Mouse (Mus musculus) thymus, adult 2 months (tissue): ENCODE measurements around the gene Myo3b. TPM values are rescaled to one million over a fixed set of nuclear protein-coding genes. Genes with fewer than 3 reads are reported as not detected.
A peak's percentile ranks its signal among the peaks of the same experiment; 100 is the strongest.

Experiments used
- DNase-seq: peaks from one replicate; pipeline ENCODE4 v3.0.0; 2021
- H3K27ac ChIP-seq: fragments of 200-500 bp; 2 replicates; pipeline ENCODE4 v1.5.1; 2012; ENCODE audit warnings: low read length, control low read depth; ENCODE audit not compliant: control insufficient read depth, insufficient read depth
- H3K27me3 ChIP-seq: fragments of 200-500 bp; 2 replicates; pipeline ENCODE4 v1.6.1; 2012; ENCODE audit warnings: mild to moderate bottlenecking, low read length, moderate library complexity, mixed read lengths; ENCODE audit not compliant: control insufficient read depth, insufficient read depth
- H3K36me3 ChIP-seq: fragments of 200-500 bp; 2 replicates; pipeline ENCODE4 v1.6.1; 2012; ENCODE audit warnings: mild to moderate bottlenecking, low read length, moderate library complexity; ENCODE audit not compliant: control insufficient read depth, insufficient read depth
- H3K4me1 ChIP-seq: fragments of 200-500 bp; replicated peaks from 2 replicates; pipeline ENCODE4 v1.6.1; 2012; ENCODE audit warnings: low read length; ENCODE audit not compliant: control insufficient read depth, insufficient read depth
- H3K4me3 ChIP-seq: fragments of 200-500 bp; 2 replicates; pipeline ENCODE4 v1.5.1; 2012; ENCODE audit warnings: mild to moderate bottlenecking, low read length, control low read depth, moderate library complexity; ENCODE audit not compliant: control insufficient read depth, insufficient read depth
- CTCF ChIP-seq: fragments of 200-500 bp; IDR thresholded peaks from 2 replicates; pipeline ENCODE4 v1.5.1; 2012; ENCODE audit warnings: mild to moderate bottlenecking, control low read depth, low read length, moderate library complexity, borderline replicate concordance; ENCODE audit not compliant: control insufficient read depth, poor library complexity, insufficient read depth; ENCODE audit errors: extremely low read depth
- POLR2A ChIP-seq: fragments of 200-500 bp; IDR thresholded peaks from 2 replicates; pipeline ENCODE4 v1.6.1; 2012; ENCODE audit warnings: mild to moderate bottlenecking, low read length, control low read depth, moderate library complexity; ENCODE audit not compliant: control insufficient read depth, poor library complexity, insufficient read depth; ENCODE audit errors: extremely low read depth
- WGBS: fragments of 180-500 bp; shearing (Covaris S2); methylation state at CpG from one replicate; pipeline ENCODE4 v1.1.7; 2018; 5-methylcytosine and 5-hydroxymethylcytosine counted together
- polyA plus RNA-seq: library from polyadenylated mRNA; depleted of rRNA; stranded (reverse); fragments of >200 nt; gene quantifications from 2 replicates; pipeline ENCODE4 v1.2.3, GENCODE M21; 2012

Gene Myo3b
- polyA plus RNA-seq, 1 experiment: 0.94 TPM

GRCm38 (mm10) chr2:70126783-70127182, 87.9 kb downstream of the Myo3b start:
- no peaks in the 10 kb centered on the region for H3K4me1 ChIP-seq
- no peaks in the 10 kb centered on the region for H3K36me3 ChIP-seq
- H3K27me3 ChIP-seq: no peaks in the 10 kb centered on the region
- TF ChIP-seq POLR2A: no peak
- no peak; the same call in 1 of the 2 replicates for TF ChIP-seq CTCF
- H3K27ac ChIP-seq: no peak overlapping the region
- 2% methylated on average over 13 of the region's 13 CpGs for WGBS
- peak; percentile 65 for DNase-seq
- H3K4me3 ChIP-seq: no peak overlapping the region

GRCm38 (mm10) chr2:70127351-70128148, 88.6 kb downstream of the Myo3b start:
- H3K27ac ChIP-seq: no peak overlapping the region
- no peaks in the 10 kb centered on the region for H3K36me3 ChIP-seq
- no peaks in the 10 kb centered on the region for H3K27me3 ChIP-seq
- H3K4me3 ChIP-seq: no peak overlapping the region
- no peak for DNase-seq
- TF ChIP-seq POLR2A (no peak), CTCF (no peak)
- no peaks in the 10 kb centered on the region for H3K4me1 ChIP-seq
- WGBS: 16% methylated on average over 21 of the region's 21 CpGs

GRCm38 (mm10) chr2:70128590-70128989, 89.7 kb downstream of the Myo3b start:
- Histone ChIP-seq H3K36me3 (no peaks in the 10 kb centered on the region), H3K27ac (no peak overlapping the region), H3K4me1 (no peaks in the 10 kb centered on the region), H3K4me3 (no peak overlapping the region), H3K27me3 (no peaks in the 10 kb centered on the region)
- 42% methylated on average over 6 of the region's 6 CpGs for WGBS
- DNase-seq: no peak
- no peak for TF ChIP-seq CTCF
- no peak for TF ChIP-seq POLR2A

- TF ChIP-seq POLR2A (no peak), CTCF (no peak)
- no peaks in the 10 kb centered on the region for H3K27me3 ChIP-seq
- WGBS: 68% methylated on average over 3 of the region's 3 CpGs
- no peaks in the 10 kb centered on the region for H3K4me1 ChIP-seq
- H3K27ac ChIP-seq: no peak overlapping the region
- no peak overlapping the region for H3K4me3 ChIP-seq
- H3K36me3 ChIP-seq: no peaks in the 10 kb centered on the region
- DNase-seq: no peak
Observed at GRCm38 (mm10) chr2:70129566-70129965, 90.6 kb downstream of the Myo3b start.

- H3K4me1 ChIP-seq: no peaks in the 10 kb centered on the region
Observed at GRCm38 (mm10) chr2:70133281-70133680, 94.4 kb downstream of the Myo3b start.

GRCm38 (mm10) chr2:70137226-70137998, 98.5 kb downstream of the Myo3b start:
- no peak overlapping the region for H3K4me3 ChIP-seq
- H3K36me3 ChIP-seq: no peaks in the 10 kb centered on the region
- no peaks in the 10 kb centered on the region for H3K27me3 ChIP-seq
- no peak for DNase-seq
- no peak overlapping the region for H3K27ac ChIP-seq
- TF ChIP-seq CTCF (no peak), POLR2A (no peak)
- WGBS: 95% methylated on average over 4 of the region's 4 CpGs
- no peaks in the 10 kb centered on the region for H3K4me1 ChIP-seq

More at GRCm38 (mm10) chr2:70133281-70133680, 94.4 kb downstream of the Myo3b start:
- Histone ChIP-seq H3K36me3 (no peaks in the 10 kb centered on the region), H3K27me3 (no peaks in the 10 kb centered on the region), H3K27ac (no peak overlapping the region), H3K4me3 (no peak overlapping the region)
- WGBS: 90% methylated on average over 4 of the region's 4 CpGs
- no peak for DNase-seq
- TF ChIP-seq POLR2A (no peak), CTCF (no peak)
